Mouse (Mus musculus) hindbrain, postnatal 0 days (tissue): Measurements from ENCODE around the gene Zfp358. TPM values are rescaled to one million over a fixed set of nuclear protein-coding genes. Genes with fewer than 3 reads are reported as not detected.

Experiments used
- ATAC-seq: fragments of 200-750 bp; cut with Nextera tagmentation; 2 replicates; pipeline ENCODE4 v1.8.0; 2017; ENCODE audit warnings: mild to moderate bottlenecking, moderate TSS enrichment, moderate library complexity
- DNase-seq: peaks from one replicate; pipeline ENCODE4 v3.0.0-alpha.2; 2015; ENCODE audit warnings: low spot score
- H3K27ac ChIP-seq: fragments of 300-500 bp; sonication (generic); 2 replicates; pipeline ENCODE4 v1.5.1; 2014; ENCODE audit warnings: mild to moderate bottlenecking
- H3K27me3 ChIP-seq: fragments of 300-500 bp; sonication (generic); 2 replicates; pipeline ENCODE4 v1.6.1; 2014; ENCODE audit warnings: low read length, mixed read lengths; ENCODE audit not compliant: insufficient read depth
- H3K36me3 ChIP-seq: fragments of 300-500 bp; sonication (generic); 2 replicates; pipeline ENCODE4 v1.6.1; 2014; ENCODE audit warnings: low read length, mixed read lengths; ENCODE audit not compliant: insufficient read depth
- H3K4me1 ChIP-seq: fragments of 300-500 bp; sonication (generic); 2 replicates; pipeline ENCODE4 v1.6.1; 2014; ENCODE audit warnings: antibody characterized with exemption, low read length, mixed read lengths; ENCODE audit not compliant: insufficient read depth
- H3K4me2 ChIP-seq: fragments of 300-500 bp; sonication (generic); 2 replicates; pipeline ENCODE4 v1.6.1; 2014; ENCODE audit warnings: low read depth, mild to moderate bottlenecking, low read length, moderate library complexity, mixed read lengths
- H3K4me3 ChIP-seq: fragments of 300-500 bp; sonication (generic); 2 replicates; pipeline ENCODE4 v1.5.1; 2014; ENCODE audit warnings: low read length
- H3K9ac ChIP-seq: fragments of 300-500 bp; sonication (generic); replicated peaks from 2 replicates; pipeline ENCODE4 v1.6.1; 2014; ENCODE audit warnings: mild to moderate bottlenecking, low read length, moderate library complexity, mixed read lengths
- H3K9me3 ChIP-seq: fragments of 300-500 bp; sonication (generic); 2 replicates; pipeline ENCODE4 v1.6.1; 2016; ENCODE audit warnings: low read length, mixed read lengths
- CTCF ChIP-seq: IDR thresholded peaks from 2 replicates; pipeline ENCODE4 v1.5.1; 2016; ENCODE audit warnings: antibody characterized with exemption, control low read depth, low read depth
- WGBS: fragments of 180-500 bp; shearing (Covaris S2); extraction: QIAGEN DNeasy Blood & Tissue Kit; methylation state at CpG from one replicate; pipeline ENCODE4 v1.1.7; 2014; 5-methylcytosine and 5-hydroxymethylcytosine counted together
- polyA plus RNA-seq: library from polyadenylated mRNA; unstranded; fragments of >200 nt; fragmentation: Nextera tagmentation; extraction: Ambion mirVana; gene quantifications from 2 replicates; pipeline ENCODE4 v1.2.1, GENCODE M21; 2015
- total RNA-seq: library from RNA; depleted of rRNA; stranded (reverse); fragments of >200 nt; gene quantifications from 2 replicates; pipeline ENCODE4 v1.2.3, GENCODE M21; 2014

The Zfp358 gene
- total and polyA plus RNA-seq, 2 experiments from 2014 or later = 49.6 to 109 TPM

DNA sequence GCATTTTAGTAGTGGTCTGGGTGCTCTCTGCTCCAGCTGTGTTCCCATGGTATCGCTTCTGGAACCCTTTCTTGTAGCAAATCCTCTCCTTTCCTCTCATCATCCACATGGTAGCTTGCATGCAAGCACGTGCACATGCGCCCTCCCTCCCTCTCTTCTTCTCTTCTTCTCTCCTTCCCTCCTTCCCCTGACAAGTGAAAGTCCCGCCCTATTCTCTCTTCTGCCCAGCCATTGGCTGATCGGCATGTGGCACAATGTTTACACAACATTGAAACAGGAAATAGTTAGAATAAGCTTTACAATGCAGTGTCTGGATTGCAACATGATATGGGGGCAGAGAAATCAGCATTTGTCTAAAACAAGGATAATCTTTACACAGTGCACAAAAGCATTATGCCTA, 11.3 kb upstream of the Zfp358 start:
- Histone ChIP-seq H3K27ac (no peak overlapping the region), H3K4me2 (no peak overlapping the region), H3K4me1 (no peaks in the 10 kb centered on the region), H3K9ac (no peak overlapping the region), H3K9me3 (no peaks in the 10 kb centered on the region), H3K4me3 (no peak overlapping the region), H3K36me3 (no peaks in the 10 kb centered on the region), H3K27me3 (no peaks in the 10 kb centered on the region; the same call in 1 of the 2 replicates)
- WGBS = 56% methylated on average over 5 of the region's 5 CpGs
- DNase-seq (no peak), ATAC-seq (no peak)
- TF ChIP-seq CTCF = no peak

DNA sequence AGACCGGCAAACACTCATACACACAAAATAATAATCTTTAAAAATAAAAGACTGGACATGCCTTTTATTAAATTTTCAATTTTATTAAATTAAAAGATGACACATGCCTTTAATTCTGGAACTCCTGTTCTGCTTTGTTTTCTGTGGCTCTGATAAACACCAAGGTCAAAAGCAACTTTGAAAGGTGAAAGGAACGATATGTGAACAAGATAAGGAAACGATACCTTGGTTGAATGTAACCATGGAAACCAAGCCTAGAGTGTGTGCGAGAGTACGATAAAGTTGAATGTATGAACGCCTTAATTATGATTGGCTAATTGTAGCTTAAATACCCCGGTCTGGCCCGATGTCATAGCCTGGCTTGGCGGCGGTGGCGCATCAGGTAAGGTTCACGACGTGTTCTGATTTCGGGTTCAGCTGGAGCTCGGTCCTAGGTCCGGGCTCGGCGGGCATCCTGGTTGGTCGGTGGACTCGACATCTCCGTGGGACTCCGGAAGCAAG, 10.6 kb upstream of the Zfp358 start:
- H3K4me1 ChIP-seq = no peaks in the 10 kb centered on the region
- no peaks in the 10 kb centered on the region for H3K9me3 ChIP-seq
- no peak overlapping the region for H3K4me3 ChIP-seq
- H3K9ac ChIP-seq = no peak overlapping the region
- H3K4me2 ChIP-seq = no peak overlapping the region
- ATAC-seq (no peak), DNase-seq (no peak)
- no peak for TF ChIP-seq CTCF
- no peaks in the 10 kb centered on the region for H3K36me3 ChIP-seq
- 86% methylated on average over 22 of the region's 22 CpGs for WGBS
- no peak overlapping the region for H3K27ac ChIP-seq
- H3K27me3 ChIP-seq = no peaks in the 10 kb centered on the region; the same call in 1 of the 2 replicates

DNA sequence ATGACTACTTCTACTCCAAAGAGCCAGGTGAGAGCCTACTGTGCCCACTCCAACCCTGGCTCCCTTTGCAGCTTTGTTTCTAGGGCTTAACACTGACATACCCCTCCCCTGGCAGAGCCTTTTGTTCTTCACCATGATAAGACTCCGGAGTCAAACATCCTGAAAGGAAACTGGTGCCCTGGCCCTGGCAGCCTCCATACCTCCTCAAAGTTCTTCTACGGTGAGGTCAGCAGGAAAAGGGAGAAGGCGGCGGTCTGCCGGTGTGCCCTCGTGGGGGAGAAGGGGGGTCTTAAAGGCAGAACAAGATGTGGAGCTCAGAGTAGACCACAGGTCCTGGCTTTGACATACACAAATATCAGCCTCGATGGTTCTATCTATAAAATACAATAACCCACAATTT, 9.4 kb upstream of the Zfp358 start:
- Histone ChIP-seq H3K4me2 (no peak overlapping the region), H3K27me3 (no peaks in the 10 kb centered on the region; the same call in 1 of the 2 replicates), H3K9ac (no peak overlapping the region), H3K36me3 (no peaks in the 10 kb centered on the region), H3K27ac (no peak overlapping the region), H3K9me3 (no peaks in the 10 kb centered on the region), H3K4me3 (no peak overlapping the region), H3K4me1 (no peaks in the 10 kb centered on the region)
- 83% methylated on average over 7 of the region's 7 CpGs for WGBS
- no peak for TF ChIP-seq CTCF
- ATAC-seq = no peak
- no peak for DNase-seq

DNA sequence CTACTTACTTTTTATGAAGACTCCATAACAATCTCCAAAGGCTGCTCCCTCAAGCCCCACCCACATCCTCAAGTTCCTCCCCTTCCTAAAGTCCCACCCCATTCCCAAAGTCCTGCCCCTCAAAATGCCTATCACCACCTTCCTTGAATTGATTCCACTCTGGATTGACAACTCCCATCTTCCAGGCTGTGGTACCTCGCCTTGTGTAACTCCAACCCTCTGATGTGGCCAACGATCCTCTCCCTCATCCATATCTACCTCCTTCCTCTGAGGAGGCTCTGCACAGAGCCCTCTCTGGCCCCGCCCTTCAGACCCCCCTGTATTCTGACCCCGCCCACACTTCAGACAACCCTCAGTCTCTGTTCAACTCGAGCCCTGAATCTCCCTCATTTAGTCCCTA, 7.7 kb upstream of the Zfp358 start:
- H3K4me1 ChIP-seq = no peaks in the 10 kb centered on the region
- H3K4me3 ChIP-seq = no peak overlapping the region
- H3K36me3 ChIP-seq = no peaks in the 10 kb centered on the region
- no peak overlapping the region for H3K27ac ChIP-seq
- H3K9me3 ChIP-seq = no peaks in the 10 kb centered on the region
- no peak overlapping the region for H3K4me2 ChIP-seq
- ATAC-seq = 0 out of 2 replicates have a peak, but pooled peaks have one; percentile 27
- WGBS = 25% methylated on average over 5 of the region's 5 CpGs
- no peak for DNase-seq
- no peaks in the 10 kb centered on the region for H3K27me3 ChIP-seq
- H3K9ac ChIP-seq = no peak overlapping the region
- TF ChIP-seq CTCF = no peak

DNA sequence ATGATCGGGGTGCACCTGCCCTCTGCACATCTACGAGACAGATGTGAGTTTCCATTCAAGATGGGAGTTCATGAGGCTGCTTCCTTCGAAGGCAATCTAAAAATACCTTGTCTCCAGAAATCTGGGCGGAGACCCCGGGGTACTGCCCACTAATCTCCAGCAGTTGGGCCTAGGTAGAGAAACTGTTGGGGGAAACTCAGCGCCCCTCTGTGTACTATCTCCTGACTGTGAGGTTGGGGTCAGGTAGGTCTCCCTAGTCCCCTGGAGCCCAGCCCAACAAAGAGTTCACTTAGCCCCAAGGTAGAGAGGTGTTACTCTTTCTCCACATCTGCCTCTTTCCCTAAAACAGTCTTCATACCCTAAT, 889 bp downstream of the Zfp358 start:
- H3K9ac ChIP-seq = peak overlapping the region; percentile 92

DNA sequence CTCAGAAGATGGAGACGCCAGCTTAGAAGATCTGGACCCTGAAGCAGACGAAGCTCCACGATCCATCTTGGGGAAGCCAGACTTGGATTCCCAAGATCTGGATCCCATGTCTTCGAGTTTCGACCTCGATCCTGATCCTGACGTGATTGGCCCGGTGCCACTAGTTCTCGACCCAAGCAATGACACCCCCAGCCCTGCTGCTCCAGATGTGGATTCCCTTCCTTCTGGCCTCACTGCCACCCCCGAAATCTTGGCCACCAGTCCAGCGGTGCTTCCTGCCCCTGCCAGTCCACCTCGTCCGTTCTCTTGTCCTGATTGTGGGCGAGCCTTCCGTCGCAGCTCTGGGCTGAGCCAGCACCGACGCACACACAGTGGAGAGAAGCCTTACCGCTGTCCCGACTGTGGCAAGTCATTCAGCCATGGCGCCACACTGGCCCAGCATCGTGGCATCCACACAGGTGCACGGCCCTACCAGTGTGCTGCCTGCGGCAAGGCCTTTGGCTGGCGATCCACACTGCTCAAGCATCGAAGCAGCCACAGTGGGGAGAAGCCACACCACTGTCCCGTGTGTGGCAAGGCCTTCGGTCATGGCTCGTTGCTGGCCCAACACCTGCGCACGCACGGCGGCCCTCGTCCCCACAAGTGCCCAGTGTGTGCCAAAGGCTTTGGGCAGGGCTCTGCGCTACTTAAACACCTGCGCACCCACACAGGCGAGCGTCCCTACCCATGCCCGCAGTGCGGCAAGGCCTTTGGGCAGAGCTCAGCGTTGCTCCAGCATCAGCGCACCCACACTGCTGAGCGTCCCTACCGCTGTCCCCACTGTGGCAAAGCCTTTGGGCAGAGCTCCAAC, 2.9 kb downstream of the Zfp358 start:
- DNase-seq = no peak
- TF ChIP-seq CTCF = no peak
- peaks cover 17% of the 10 kb centered on the region for H3K36me3 ChIP-seq
- H3K4me2 ChIP-seq = no peak overlapping the region
- H3K27me3 ChIP-seq = no peaks in the 10 kb centered on the region
- H3K9ac ChIP-seq = no peak overlapping the region
- H3K9me3 ChIP-seq = no peaks in the 10 kb centered on the region
- peaks cover under 1% of the 10 kb centered on the region; the same call in 1 of the 2 replicates for H3K4me1 ChIP-seq
- WGBS = 97% methylated on average over 44 of the region's 44 CpGs
- H3K27ac ChIP-seq = no peak overlapping the region
- no peak overlapping the region for H3K4me3 ChIP-seq
- no peak for ATAC-seq

More for the DNA sequence above, 889 bp downstream of the Zfp358 start:
- peak; percentile 22 for ATAC-seq
- 34% methylated on average over 6 of the region's 6 CpGs for WGBS
- Histone ChIP-seq H3K27ac (peak overlapping the region; percentile 94), H3K4me2 (peak overlapping the region; percentile 52), H3K27me3 (no peaks in the 10 kb centered on the region), H3K4me3 (peak overlapping the region; percentile 75), H3K9me3 (no peaks in the 10 kb centered on the region), H3K36me3 (peaks cover 17% of the 10 kb centered on the region), H3K4me1 (no peaks in the 10 kb centered on the region)
- DNase-seq = peak; percentile 24
- TF ChIP-seq CTCF = no peak

DNA sequence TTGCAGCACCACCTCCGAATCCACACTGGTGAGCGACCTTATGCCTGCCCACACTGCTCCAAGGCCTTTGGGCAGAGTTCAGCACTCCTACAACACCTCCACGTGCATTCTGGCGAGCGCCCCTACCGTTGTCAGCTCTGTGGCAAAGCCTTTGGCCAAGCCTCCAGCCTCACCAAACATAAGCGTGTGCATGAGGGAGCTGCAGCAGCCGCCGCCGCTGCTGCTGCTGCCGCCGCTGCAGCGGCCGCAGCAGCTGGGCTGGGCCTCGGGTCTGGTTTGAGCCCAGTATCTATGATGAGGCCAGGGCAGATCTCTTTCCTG, 3.5 kb downstream of the Zfp358 start:
- Histone ChIP-seq H3K27me3 (no peaks in the 10 kb centered on the region), H3K36me3 (peaks cover 17% of the 10 kb centered on the region), H3K4me1 (peaks cover 7% of the 10 kb centered on the region), H3K4me3 (no peak overlapping the region), H3K27ac (no peak overlapping the region), H3K9me3 (no peaks in the 10 kb centered on the region), H3K9ac (no peak overlapping the region), H3K4me2 (no peak overlapping the region)
- TF ChIP-seq CTCF = no peak
- DNase-seq (no peak), ATAC-seq (no peak)
- 94% methylated on average over 15 of the region's 15 CpGs for WGBS
